Mouse (Mus musculus): ENCODE measurements around the gene Grn.
A peak's percentile ranks its signal among the peaks of the same experiment; 100 is the strongest.

- peak; percentile 12; the same call in 1 of the 2 replicates for TF ChIP-seq CTCF (IDR thresholded peaks at IDR 0.05)
- TF ChIP-seq EP300 (IDR thresholded peaks at IDR 0.05): no peak
Observed at GRCm38 (mm10) chr11:102406900-102407833, 22.9 kb upstream of the Grn start.
